10 mouse cellular contexts compared by ENCODE assay signal in genomic region chr19:42307019-42307418, GRCm38 (mm10). TPM values are rescaled to one million over a fixed set of nuclear protein-coding genes. Genes with fewer than 3 reads are reported as not detected.
DNase-seq lines count a peak whose midpoint lies in the region; ATAC-seq and TF ChIP-seq lines count a peak whose summit lies in the region.
"Had no signal": no experiment of that assay in that cellular context is flagged by ENCODE, and none has a peak within 500 bp of the region (broad histone marks: within the 10 kb centered on the region; RNA-seq: fewer than 3 reads in every experiment).

No protein-coding gene starts in this region.

- WGBS in kidney, embryonic 14.5 days, result 8% methylated on average over 8 of the region's 8 CpGs
- 10% methylated on average over 8 of the region's 8 CpGs for WGBS in kidney, adult 2 months
- WGBS in intestine, embryonic 16.5 days, result 8% methylated on average over 8 of the region's 8 CpGs

- no peaks in the 10 kb centered on the region for H3K36me3 ChIP-seq in kidney, embryonic 14.5 days (ENCODE audit: control insufficient read depth, insufficient read depth, low read length)
- H3K36me3 ChIP-seq in kidney, adult 2 months (ENCODE audit: control insufficient read depth, insufficient read depth, low read length), result no peaks in the 10 kb centered on the region
- H3K36me3 ChIP-seq in E14TG2a.4 (ENCODE audit: insufficient read depth, low read length) (peaks cover 5% of the 10 kb centered on the region; the same call in 1 of the 2 replicates), MEL (ENCODE audit: control insufficient read depth in 1 of 2, insufficient read depth in 2 of 2, low read length in 2 of 2) (no peaks in the 10 kb centered on the region; a peak in 1 of 4 replicates)
- no peaks in the 10 kb centered on the region for H3K36me3 ChIP-seq in intestine, embryonic 16.5 days (ENCODE audit: control insufficient read depth, insufficient read depth, low read length)
- H3K36me3 ChIP-seq: heart, embryonic 15.5 days had no signal

- no peaks in the 10 kb centered on the region for H3K9me3 ChIP-seq in kidney, embryonic 14.5 days (ENCODE audit: control insufficient read depth, low read length)
- H3K9me3 ChIP-seq in E14TG2a.4 (ENCODE audit: low read length), result no peaks in the 10 kb centered on the region
- H3K9me3 ChIP-seq in MEL (replicated peaks; ENCODE audit: insufficient read depth, low read length), result no peaks in the 10 kb centered on the region
- H3K9me3 ChIP-seq in intestine, embryonic 16.5 days (ENCODE audit: control insufficient read depth, low read length), result no peaks in the 10 kb centered on the region
- H3K9me3 ChIP-seq: heart, embryonic 15.5 days had no signal

- TF ChIP-seq POLR2A in kidney, adult 2 months (IDR thresholded peaks at IDR 0.05; ENCODE audit: low read depth, low read length), result no peak
- no peak for TF ChIP-seq POLR2A in MEL (IDR thresholded peaks at IDR 0.05; ENCODE audit: control insufficient read depth in 1 of 2, insufficient read depth in 1 of 2, low read depth in 1 of 2, low read length in 2 of 2, poor library complexity in 1 of 2)

- peaks cover 15% of the 10 kb centered on the region; the same call in 1 of the 2 replicates for H3K4me1 ChIP-seq in kidney, embryonic 14.5 days (ENCODE audit: control insufficient read depth, insufficient read depth, low read length)
- H3K4me1 ChIP-seq in kidney, adult 2 months (ENCODE audit: control insufficient read depth, insufficient read depth, low read length), result no peaks in the 10 kb centered on the region
- H3K4me1 ChIP-seq in E14TG2a.4 (replicated peaks; ENCODE audit: low read depth, low read length) (peaks cover 60% of the 10 kb centered on the region), MEL (ENCODE audit: control insufficient read depth in 1 of 2, insufficient read depth in 2 of 2, low read length in 2 of 2) (peaks cover 2 to 15% of the 10 kb centered on the region in 2 experiments; a peak in 3 of 4 replicates)
- peaks cover 7% of the 10 kb centered on the region; the same call in 1 of the 2 replicates for H3K4me1 ChIP-seq in intestine, embryonic 16.5 days (ENCODE audit: control insufficient read depth, insufficient read depth, low read length)

- peak; percentile 51 for ATAC-seq in kidney, embryonic 14.5 days (ENCODE audit: low FRiP score, low TSS enrichment)
- ATAC-seq in intestine, embryonic 16.5 days, result peak; percentile 36; the same call in 1 of the 2 replicates

- H3K9ac ChIP-seq in kidney, embryonic 14.5 days (ENCODE audit: low read depth, low read length), result no peak overlapping the region
- no peak overlapping the region for H3K9ac ChIP-seq in MEL (ENCODE audit: control insufficient read depth, low read depth, low read length, poor library complexity, severe bottlenecking)
- H3K9ac ChIP-seq in intestine, embryonic 16.5 days (ENCODE audit: low read depth, low read length), result no peak overlapping the region
- H3K9ac ChIP-seq: heart, embryonic 15.5 days had no signal

- no peaks in the 10 kb centered on the region for H3K27me3 ChIP-seq in kidney, embryonic 14.5 days (ENCODE audit: control insufficient read depth, insufficient read depth, low read length)
- no peaks in the 10 kb centered on the region for H3K27me3 ChIP-seq in kidney, adult 2 months (replicated peaks; ENCODE audit: control insufficient read depth, insufficient read depth, low read length)
- H3K27me3 ChIP-seq in E14TG2a.4 (ENCODE audit: insufficient read depth, low read length) (peaks cover 2% of the 10 kb centered on the region; the same call in 1 of the 2 replicates), MEL (ENCODE audit: control insufficient read depth in 1 of 2, insufficient read depth in 2 of 2, low read length in 2 of 2) (no peaks in the 10 kb centered on the region)
- no peaks in the 10 kb centered on the region for H3K27me3 ChIP-seq in intestine, embryonic 16.5 days (replicated peaks; ENCODE audit: control insufficient read depth, insufficient read depth, low read length)

- DNase-seq in kidney, adult 2 months, result no peak
- DNase-seq in MEL (ENCODE audit: low read depth, low spot score), result peak; percentile 24
- DNase-seq in left cerebral cortex, adult 18-20 months (ENCODE audit: low spot score in 2 of 2), result no peak
- DNase-seq in layer of hippocampus, adult 18-20 months (ENCODE audit: low spot score in 2 of 2), result no peak
- no peak for DNase-seq in cerebellum, postnatal 25 days

- no peaks in the 10 kb centered on the region for H3K79me2 ChIP-seq in MEL (ENCODE audit: control insufficient read depth, insufficient read depth, low read length, poor library complexity)

- TF ChIP-seq CTCF in kidney, adult 2 months (conservative IDR thresholded peaks at IDR 0.05; ENCODE audit: insufficient read depth, insufficient read length, low read depth, low read length), result no peak
- TF ChIP-seq CTCF in E14TG2a.4 (conservative IDR thresholded peaks at IDR 0.05; ENCODE audit: low read length) (no peak), MEL (IDR thresholded peaks at IDR 0.05 in 2 of 3, conservative IDR thresholded peaks at IDR 0.05 in 1 of 3; ENCODE audit: control insufficient read depth in 1 of 3, insufficient read depth in 1 of 3, low read depth in 2 of 3, low read length in 3 of 3, poor library complexity in 1 of 3, severe bottlenecking in 1 of 3) (no peak)

- H3K4me3 ChIP-seq in kidney, embryonic 14.5 days (ENCODE audit: low read length), result no peak overlapping the region
- H3K4me3 ChIP-seq in kidney, adult 2 months (ENCODE audit: insufficient read depth, low read depth, low read length), result no peak overlapping the region
- H3K4me3 ChIP-seq in E14TG2a.4 (replicated peaks; ENCODE audit: low read length) (peak overlapping the region; percentile 37), MEL (ENCODE audit: control insufficient read depth in 1 of 2, insufficient read depth in 1 of 2, low read depth in 2 of 2, low read length in 2 of 2) (no peak overlapping the region)
- no peak overlapping the region for H3K4me3 ChIP-seq in intestine, embryonic 16.5 days (ENCODE audit: low read length)
- H3K4me3 ChIP-seq: erythroblast, embryonic 14.5 days; heart, embryonic 15.5 days had no signal

- no peak overlapping the region for H3K27ac ChIP-seq in kidney, embryonic 14.5 days (ENCODE audit: low read depth, low read length)
- no peak overlapping the region for H3K27ac ChIP-seq in kidney, adult 2 months (ENCODE audit: insufficient read depth, low read depth, low read length)
- H3K27ac ChIP-seq in MEL (ENCODE audit: control insufficient read depth, low read depth, low read length), result no peak overlapping the region
- H3K27ac ChIP-seq in intestine, embryonic 16.5 days (ENCODE audit: low read length), result no peak overlapping the region
- H3K27ac ChIP-seq: heart, embryonic 15.5 days had no signal

- TF ChIP-seq RAD21 in MEL (IDR thresholded peaks at IDR 0.05; ENCODE audit: low read depth, low read length), result no peak

- TF ChIP-seq EP300 in MEL (IDR thresholded peaks at IDR 0.05; ENCODE audit: low read depth in 1 of 2, low read length in 2 of 2), result no peak

- H3K4me2 ChIP-seq in kidney, embryonic 14.5 days (replicated peaks; ENCODE audit: low read depth, low read length), result no peak overlapping the region
- H3K4me2 ChIP-seq in intestine, embryonic 16.5 days (ENCODE audit: low read depth, low read length), result no peak overlapping the region
- H3K4me2 ChIP-seq: heart, embryonic 15.5 days had no signal

TF ChIP-seq in MEL, 35 proteins besides CTCF, POLR2A, EP300 and RAD21:
- TF ChIP-seq ETS1 (IDR thresholded peaks at IDR 0.05; ENCODE audit: low read depth, low read length) (0 out of 2 replicates have a peak, but pooled peaks have one; percentile 11), TCF12 (IDR thresholded peaks at IDR 0.05; ENCODE audit: low read depth, low read length) (no peak)

RNA-seq across cellular contexts. Expression of gene Golga7b, which starts 59.6 kb away (rescaled TPM):
- not detected in 2 replicates for polyA plus RNA-seq in kidney, embryonic 14.5 days (2014; fragmentation: Nextera tagmentation; extraction: Ambion mirVana)
- 0.14 and 0.20 TPM in 2 replicates for polyA plus RNA-seq in kidney, adult 2 months (2012; rRNA removed)
- total RNA-seq in MEL (2012; rRNA removed), result 0.23 and 0.27 TPM in 2 replicates
- 1 to 10 TPM in 1 of 2 experiments, not detected in 1; 2.0 TPM for polyA plus RNA-seq in MEL (2012; ENCODE audit: insufficient read depth in 1 of 2, insufficient read length in 2 of 2, low read depth in 1 of 2, low replicate concordance in 2 of 2, missing spikeins in 1 of 2)
- polyA plus RNA-seq in intestine, embryonic 16.5 days (2015; fragmentation: Nextera tagmentation; extraction: Ambion mirVana), result 1.0 and 1.2 TPM in 2 replicates
- total RNA-seq in left cerebral cortex, adult 18-20 months (2021), result 100 to 1,000 TPM; 112 to 119 TPM
- 10 to 100 TPM; 64.3 to 64.4 TPM for total RNA-seq in layer of hippocampus, adult 18-20 months (2021)
- polyA plus RNA-seq: erythroblast, embryonic 14.5 days had no signal
